Mouse (Mus musculus): ENCODE results near the gene Ubr2. TPM values are rescaled to one million over a fixed set of nuclear protein-coding genes. Genes with fewer than 3 reads are reported as not detected.

The Ubr2 gene
- polyA plus RNA-seq, 1 experiment = 13.7 TPM

DNA sequence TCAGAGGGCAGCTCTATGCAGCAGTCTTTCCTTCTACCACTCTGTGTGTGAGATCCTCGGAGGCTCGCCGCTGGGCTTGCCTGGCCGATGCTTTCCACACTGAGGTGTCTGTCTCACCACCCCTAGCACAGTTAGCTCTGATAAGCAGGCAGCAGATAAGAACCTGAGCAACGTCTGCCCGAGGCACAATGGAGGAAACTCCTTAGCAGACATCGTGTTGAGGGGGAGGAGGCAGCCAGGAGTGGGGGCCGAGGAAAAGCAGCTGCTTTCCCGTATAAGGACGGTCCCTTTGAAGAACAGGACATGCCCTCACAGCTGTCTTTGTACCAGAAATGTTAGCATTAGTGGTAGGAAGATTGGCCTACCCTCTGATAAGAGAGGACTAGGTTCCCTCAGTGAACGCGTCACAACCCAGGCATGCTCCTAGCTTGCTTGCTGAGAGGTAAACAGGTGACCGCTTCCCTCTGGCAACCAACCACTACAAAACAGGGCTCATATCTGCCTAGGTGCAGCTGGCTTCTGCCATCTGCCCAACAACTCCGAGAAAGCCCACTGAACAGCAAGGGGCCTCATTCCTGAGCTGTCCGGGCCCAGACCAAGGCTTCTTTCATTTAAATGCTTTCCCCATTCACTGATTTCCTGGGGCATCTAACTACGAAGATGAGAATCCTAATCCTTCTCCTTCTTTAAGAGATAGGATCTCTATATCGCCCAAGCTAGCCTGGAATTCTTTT lies 124.3 kb downstream of the Ubr2 start:
- no peak for DNase-seq (ENCODE audit: low read depth, low spot score)
- 38% methylated on average over 17 of the region's 17 CpGs for whole genome bisulfite sequencing

DNA sequence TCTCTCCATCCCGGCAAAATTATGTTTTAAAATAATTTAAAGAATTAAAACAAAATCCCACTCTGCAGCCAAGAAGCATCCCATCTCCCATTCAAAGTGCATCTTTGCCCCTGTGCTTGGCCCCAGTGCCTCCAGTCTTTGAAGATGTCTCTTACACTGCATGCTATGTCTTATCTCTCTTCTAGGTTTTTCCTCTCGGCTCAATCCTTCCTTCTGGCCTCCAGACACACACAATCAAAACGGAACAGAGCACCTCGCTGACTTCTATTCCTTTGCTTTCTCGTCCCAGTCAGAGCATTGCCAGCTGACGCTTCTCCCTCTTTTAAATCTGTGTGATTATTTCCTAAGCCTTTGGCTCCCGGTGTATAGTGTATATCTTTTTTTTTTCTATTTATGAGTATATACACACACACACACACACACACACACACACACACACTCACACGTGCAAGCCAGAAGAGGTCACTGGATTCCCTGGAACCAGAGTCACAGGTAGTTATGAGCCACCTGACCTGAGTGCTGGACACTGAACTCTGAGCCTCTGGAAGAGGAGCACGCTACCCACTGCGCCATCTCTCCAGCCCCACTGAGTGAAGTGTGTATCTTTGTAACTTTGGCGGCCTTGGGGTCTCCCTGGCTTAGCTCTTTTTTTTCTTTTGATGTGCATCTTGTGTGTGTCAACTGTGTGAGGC lies 125.0 kb downstream of the Ubr2 start:
- no peak for DNase-seq (ENCODE audit: low read depth, low spot score)
- 73% methylated on average over 11 of the region's 11 CpGs for WGBS

DNA sequence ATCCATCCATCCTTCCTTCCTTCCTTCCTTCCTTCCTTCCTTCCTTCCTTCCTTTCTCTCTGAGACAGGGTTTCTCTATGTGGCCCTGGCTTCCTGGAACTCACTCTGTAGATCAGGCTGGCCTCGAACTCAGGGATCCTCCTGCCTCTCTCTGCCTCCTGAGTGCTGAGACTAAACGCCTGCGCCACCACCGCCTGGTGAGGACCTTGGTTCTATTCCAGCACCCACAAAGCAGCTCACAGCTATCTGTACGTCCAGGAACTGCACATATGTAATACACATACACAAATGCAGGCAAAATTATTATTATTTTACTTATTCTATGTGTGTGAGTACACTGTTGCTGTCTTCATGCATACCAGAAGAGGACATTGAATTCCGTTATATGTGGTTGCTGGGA lies 125.6 kb downstream of the Ubr2 start:
- WGBS = 97% methylated on average over 6 of the region's 6 CpGs
- no peak for DNase-seq (ENCODE audit: low read depth, low spot score)

DNA sequence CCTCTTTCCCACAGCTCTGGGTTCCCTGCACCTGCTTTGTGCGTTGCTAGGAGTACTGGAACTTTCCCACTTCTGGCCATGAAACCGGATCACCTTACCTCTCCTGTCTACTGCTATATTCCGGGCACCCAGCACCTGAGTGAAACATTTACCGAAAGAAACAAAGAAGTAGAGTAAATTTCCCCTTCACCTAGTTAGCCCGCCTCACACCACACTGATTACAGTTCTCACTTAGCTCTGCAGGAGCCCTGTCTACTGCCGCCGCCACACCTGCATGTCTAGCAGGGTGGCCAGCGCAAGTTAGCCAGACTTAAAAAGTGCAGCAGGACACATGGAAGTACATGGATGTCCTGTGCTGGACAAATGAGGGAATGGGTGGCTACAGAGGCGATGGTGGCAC lies 127.2 kb downstream of the Ubr2 start:
- DNase-seq (ENCODE audit: low read depth, low spot score) = no peak
- WGBS = 41% methylated on average over 9 of the region's 9 CpGs

DNA sequence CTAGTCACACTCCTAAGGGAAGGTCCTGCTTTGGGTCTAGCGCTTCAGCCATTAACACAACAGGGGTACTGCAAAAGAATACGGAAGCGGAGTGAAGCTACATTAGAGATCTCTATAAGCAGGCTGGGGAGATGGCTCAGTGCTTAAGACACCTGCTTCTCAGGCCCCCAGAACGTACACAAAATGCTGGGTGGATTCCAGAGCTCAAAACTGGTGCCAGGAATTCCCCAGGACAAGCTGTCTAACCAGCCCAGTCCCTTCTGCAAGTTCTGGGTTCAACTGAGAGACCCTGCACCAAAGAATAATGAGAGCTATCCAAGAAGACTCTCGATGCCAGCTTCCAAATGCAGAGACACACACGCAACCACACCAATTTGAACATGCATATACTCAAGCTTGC lies 128.6 kb downstream of the Ubr2 start:
- DNase-seq (ENCODE audit: low read depth, low spot score) = no peak
- 81% methylated on average over 6 of the region's 6 CpGs for WGBS

DNA sequence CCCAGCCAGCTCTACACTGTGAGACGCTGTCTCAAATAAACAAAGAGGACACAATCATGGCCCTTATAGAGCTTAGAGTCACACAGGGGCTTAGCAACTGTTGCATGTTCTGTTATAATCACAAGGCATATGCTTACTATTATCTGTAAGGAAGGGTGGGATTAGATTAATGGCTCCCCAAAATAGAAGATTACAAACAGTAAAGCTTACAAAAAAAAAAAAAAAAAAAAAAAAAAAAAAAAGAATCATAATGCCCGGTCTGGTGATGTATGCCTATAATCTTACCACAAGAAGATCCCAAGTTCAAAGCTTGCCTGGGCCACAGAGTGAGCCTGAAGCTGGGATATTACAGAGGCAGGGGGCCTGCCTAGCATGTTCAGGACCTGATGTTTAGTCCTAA lies 130.0 kb downstream of the Ubr2 start:
- DNase-seq (ENCODE audit: low read depth, low spot score) = no peak
- WGBS = 28% methylated on average over 2 of the region's 2 CpGs

DNA sequence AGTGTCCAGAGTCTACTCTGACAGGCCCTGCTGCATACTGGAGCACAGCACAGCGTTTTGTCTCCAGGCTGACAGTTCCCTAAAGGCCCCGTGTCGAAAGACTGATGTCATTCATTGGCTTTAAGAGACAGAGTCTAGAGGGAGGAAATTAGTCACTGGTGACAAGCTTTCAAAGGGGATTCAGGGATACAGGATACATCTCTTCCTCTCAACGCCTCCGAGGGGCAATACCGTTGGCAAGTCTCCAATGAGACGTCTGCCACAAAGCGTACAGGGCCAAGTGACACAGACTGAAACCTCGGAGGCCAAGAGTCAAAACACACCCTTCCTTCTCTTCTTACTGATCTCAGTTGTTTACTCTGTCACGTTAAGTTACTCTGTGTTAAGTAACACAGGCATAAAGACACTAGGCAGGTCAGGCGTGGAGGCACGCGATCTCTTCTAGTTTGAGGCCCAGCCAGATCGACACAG lies 130.5 kb downstream of the Ubr2 start:
- DNase-seq (ENCODE audit: low read depth, low spot score) = no peak
- 9% methylated on average over 14 of the region's 14 CpGs for WGBS

Other genes starting within 250 kb of the Ubr2 start
- not detected in 2 replicates for gene Ptcra, start 246.8 kb downstream of the Ubr2 start, polyA plus RNA-seq (2012; rRNA removed)
- 67.3 and 82.3 TPM in 2 replicates for gene 2310039H08Rik, start 237.9 kb downstream of the Ubr2 start, polyA plus RNA-seq (2012; rRNA removed)
- gene Rpl7l1, start 227.9 kb downstream of the Ubr2 start, polyA plus RNA-seq (2012; rRNA removed) = 27.2 and 28.5 TPM in 2 replicates
- gene Bicral, start 152.1 kb downstream of the Ubr2 start, polyA plus RNA-seq (2012; rRNA removed) = 5.4 and 11.4 TPM in 2 replicates
- 16.0 and 18.2 TPM in 2 replicates for gene Tbcc, start 119.9 kb downstream of the Ubr2 start, polyA plus RNA-seq (2012; rRNA removed)
- not detected in 2 replicates for gene Prph2, start 100.1 kb downstream of the Ubr2 start, polyA plus RNA-seq (2012; rRNA removed)

All from large intestine, adult 2 months (tissue).